Mouse (Mus musculus): ENCODE data around the gene Zcchc2.

Gene Zcchc2

GRCm38 (mm10) chr1:105988903-105989639 is 1.1 kb upstream of the Zcchc2 start:
- no peak for ATAC-seq (ENCODE audit: low TSS enrichment)

- ATAC-seq (ENCODE audit: low TSS enrichment): peak; percentile 3; the same call in 1 of the 2 replicates
Measured at GRCm38 (mm10) chr1:105989640-105989984, 594 bp upstream of the Zcchc2 start.

GRCm38 (mm10) chr1:105990911-105991761 is 930 bp downstream of the Zcchc2 start:
- peak; percentile 33 for ATAC-seq (ENCODE audit: low TSS enrichment)

GRCm38 (mm10) chr1:105991931-105992837 is 2.0 kb downstream of the Zcchc2 start:
- no peak for ATAC-seq (ENCODE audit: low TSS enrichment)

- no peak for ATAC-seq (ENCODE audit: low TSS enrichment)
Measured at GRCm38 (mm10) chr1:105993196-105993595, 3.0 kb downstream of the Zcchc2 start.

- ATAC-seq (ENCODE audit: low TSS enrichment): peak; percentile 36
Measured at GRCm38 (mm10) chr1:105993601-105994209, 3.5 kb downstream of the Zcchc2 start.

- no peak for ATAC-seq (ENCODE audit: low TSS enrichment)
Measured at GRCm38 (mm10) chr1:105995966-105996365, 5.8 kb downstream of the Zcchc2 start.

- no peak for ATAC-seq (ENCODE audit: low TSS enrichment)
Measured at GRCm38 (mm10) chr1:105997282-105997681, 7.1 kb downstream of the Zcchc2 start.

GRCm38 (mm10) chr1:105999802-106000201 is 9.6 kb downstream of the Zcchc2 start:
- no peak; the same call in 1 of the 2 replicates for ATAC-seq (ENCODE audit: low TSS enrichment)

- peak; percentile 62 for ATAC-seq (ENCODE audit: low TSS enrichment)
Measured at GRCm38 (mm10) chr1:106007581-106007980, 17.4 kb downstream of the Zcchc2 start.

- ATAC-seq (ENCODE audit: low TSS enrichment): no peak
Measured at GRCm38 (mm10) chr1:106011097-106011496, 20.9 kb downstream of the Zcchc2 start.

GRCm38 (mm10) chr1:106013759-106014158 is 23.6 kb downstream of the Zcchc2 start:
- no peak; the same call in 1 of the 2 replicates for ATAC-seq (ENCODE audit: low TSS enrichment)

- ATAC-seq (ENCODE audit: low TSS enrichment): no peak
Measured at GRCm38 (mm10) chr1:106016262-106016661, 26.1 kb downstream of the Zcchc2 start.

- ATAC-seq (ENCODE audit: low TSS enrichment): no peak
Measured at GRCm38 (mm10) chr1:106019854-106020253, 29.6 kb downstream of the Zcchc2 start.

GRCm38 (mm10) chr1:106022998-106023397 is 32.8 kb downstream of the Zcchc2 start:
- no peak for ATAC-seq (ENCODE audit: low TSS enrichment)

- ATAC-seq (ENCODE audit: low TSS enrichment): no peak
Measured at GRCm38 (mm10) chr1:106024254-106024653, 34.0 kb downstream of the Zcchc2 start.

- ATAC-seq (ENCODE audit: low TSS enrichment): no peak
Measured at GRCm38 (mm10) chr1:106024778-106025177, 34.6 kb downstream of the Zcchc2 start.

GRCm38 (mm10) chr1:106029769-106030168 is 39.6 kb downstream of the Zcchc2 start:
- no peak for ATAC-seq (ENCODE audit: low TSS enrichment)

- no peak for ATAC-seq (ENCODE audit: low TSS enrichment)
Measured at GRCm38 (mm10) chr1:106030331-106030730, 40.1 kb downstream of the Zcchc2 start.

GRCm38 (mm10) chr1:106030886-106031285 is 40.7 kb downstream of the Zcchc2 start:
- no peak for ATAC-seq (ENCODE audit: low TSS enrichment)

GRCm38 (mm10) chr1:106031908-106032307 is 41.7 kb downstream of the Zcchc2 start:
- ATAC-seq (ENCODE audit: low TSS enrichment): no peak

Data from frontal cortex, adult (tissue).